ENCODE assay signal across 31 mouse cellular contexts in the genomic region with DNA sequence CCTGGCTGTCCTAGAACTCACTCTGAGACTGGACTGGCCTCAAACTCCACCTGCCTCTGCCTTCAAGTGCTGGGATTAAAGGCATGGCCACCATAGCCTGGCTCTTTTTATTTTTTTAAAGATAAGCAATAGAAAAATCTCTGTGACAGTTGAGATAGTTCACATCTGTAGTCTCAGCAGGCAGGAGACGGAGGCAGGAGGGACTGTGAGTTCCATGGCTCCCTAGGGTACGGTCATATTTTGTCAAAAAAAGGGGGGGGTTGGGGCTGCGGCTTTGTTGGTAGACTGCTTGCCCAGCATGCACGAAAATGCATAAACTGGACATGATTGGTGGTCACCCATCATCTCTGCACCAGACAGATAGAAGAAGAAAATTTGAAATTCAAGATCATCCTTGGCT. TPM values are rescaled to one million over a fixed set of nuclear protein-coding genes. Genes with fewer than 3 reads are reported as not detected.
DNase-seq lines count a peak whose midpoint lies in the region; ATAC-seq and TF ChIP-seq lines count a peak whose summit lies in the region.
"Had no signal": no experiment of that assay in that cellular context is flagged by ENCODE, and none has a peak within 500 bp of the region (broad histone marks: within the 10 kb centered on the region; RNA-seq: fewer than 3 reads in every experiment).

No protein-coding gene starts in this region.

- no peaks in the 10 kb centered on the region for H3K27me3 ChIP-seq in forebrain, embryonic 10.5 days (ENCODE audit: poor library complexity, severe bottlenecking)
- no peaks in the 10 kb centered on the region for H3K27me3 ChIP-seq in forebrain, embryonic 12.5 days
- no peaks in the 10 kb centered on the region for H3K27me3 ChIP-seq in heart, adult 2 months (ENCODE audit: control insufficient read depth, insufficient read depth, low read length)
- no peaks in the 10 kb centered on the region for H3K27me3 ChIP-seq in lung, embryonic 15.5 days
- H3K27me3 ChIP-seq: embryonic facial prominence, embryonic 13.5 days; forebrain, embryonic 15.5 days; Patski had no signal

- 87% methylated on average over 4 of the region's 4 CpGs for WGBS in forebrain, embryonic 10.5 days
- WGBS in forebrain, embryonic 12.5 days, result 78% methylated on average over 4 of the region's 4 CpGs
- WGBS in heart, adult 2 months, result 50% methylated on average over 4 of the region's 4 CpGs
- 76% methylated on average over 4 of the region's 4 CpGs for WGBS in lung, embryonic 15.5 days

- H3K27ac ChIP-seq in forebrain, embryonic 10.5 days, result peak overlapping the region; percentile 22; the same call in 1 of the 2 replicates
- no peak overlapping the region for H3K27ac ChIP-seq in forebrain, embryonic 12.5 days
- H3K27ac ChIP-seq in heart, adult 2 months, result peak overlapping the region; percentile 76
- 0 out of 2 replicates have a peak overlapping the region, but pooled peaks have one; percentile 3 for H3K27ac ChIP-seq in lung, embryonic 15.5 days
- H3K27ac ChIP-seq in brown adipose tissue, adult 24 weeks (replicated peaks; ENCODE audit: low read depth, low read length), result peak overlapping the region; percentile 35
- H3K27ac ChIP-seq: forebrain, embryonic 15.5 days; hindbrain, embryonic 14.5 days; hindbrain, postnatal 0 days had no signal

- no peak for DNase-seq in forebrain, embryonic 10.5 days (ENCODE audit: extremely low spot score, low spot score)
- DNase-seq in heart, adult 2 months, result no peak
- no peak for DNase-seq in heart, postnatal 36 days
- no peak for DNase-seq in lung, postnatal 36 days
- DNase-seq in left cerebral cortex, postnatal 4 days, result no peak
- DNase-seq: B cell, adult 2 months; cerebellum, adult 11 months had no signal

- intact Hi-C loops in heart, adult 2 months (cut with DNase I), result no loop called here
- intact Hi-C loops in heart, postnatal 36 days (cut with DNase I), result no loop called here
- intact Hi-C loops in left cerebral cortex, postnatal 4 days (cut with DNase I), result no loop called here

- no peak overlapping the region for H3K4me3 ChIP-seq in forebrain, embryonic 10.5 days
- no peak overlapping the region for H3K4me3 ChIP-seq in forebrain, embryonic 12.5 days (replicated peaks)
- H3K4me3 ChIP-seq in heart, adult 2 months, result no peak overlapping the region
- no peak overlapping the region for H3K4me3 ChIP-seq in lung, embryonic 15.5 days
- H3K4me3 ChIP-seq in brown adipose tissue, adult 24 weeks (ENCODE audit: insufficient read depth, low read depth, low read length), result no peak overlapping the region
- H3K4me3 ChIP-seq: embryonic facial prominence, embryonic 13.5 days; forebrain, embryonic 15.5 days had no signal

- H3K9ac ChIP-seq in forebrain, embryonic 12.5 days, result no peak overlapping the region
- H3K9ac ChIP-seq in heart, adult 2 months (ENCODE audit: low read depth, low read length), result no peak overlapping the region
- no peak overlapping the region for H3K9ac ChIP-seq in lung, embryonic 15.5 days
- H3K9ac ChIP-seq: forebrain, embryonic 15.5 days; hindbrain, embryonic 14.5 days had no signal

- H3K36me3 ChIP-seq in forebrain, embryonic 10.5 days (replicated peaks), result no peaks in the 10 kb centered on the region
- H3K36me3 ChIP-seq in forebrain, embryonic 12.5 days (replicated peaks), result no peaks in the 10 kb centered on the region
- H3K36me3 ChIP-seq in heart, adult 2 months (ENCODE audit: control insufficient read depth, insufficient read depth, low read length), result no peaks in the 10 kb centered on the region
- no peaks in the 10 kb centered on the region for H3K36me3 ChIP-seq in lung, embryonic 15.5 days
- H3K36me3 ChIP-seq: embryonic facial prominence, embryonic 13.5 days; forebrain, embryonic 15.5 days; G1E had no signal

- TF ChIP-seq EP300 in heart, adult 2 months (IDR thresholded peaks at IDR 0.05; ENCODE audit: insufficient read depth, low read depth, low read length), result no peak

- TF ChIP-seq CTCF in heart, adult 2 months (IDR thresholded peaks at IDR 0.05), result no peak

- peaks cover 46% of the 10 kb centered on the region for H3K4me1 ChIP-seq in forebrain, embryonic 10.5 days
- H3K4me1 ChIP-seq in forebrain, embryonic 12.5 days, result peaks cover 22% of the 10 kb centered on the region
- peaks cover 27% of the 10 kb centered on the region for H3K4me1 ChIP-seq in heart, adult 2 months (ENCODE audit: control insufficient read depth, insufficient read depth, low read length)
- H3K4me1 ChIP-seq in lung, embryonic 15.5 days, result peaks cover 28% of the 10 kb centered on the region
- peaks cover 30% of the 10 kb centered on the region for H3K4me1 ChIP-seq in brown adipose tissue, adult 24 weeks (ENCODE audit: control insufficient read depth, insufficient read depth, insufficient read length, low read length)

- TF ChIP-seq POLR2A in heart, adult 2 months (IDR thresholded peaks at IDR 0.05; ENCODE audit: insufficient read depth, low read depth, low read length), result no peak

- no peaks in the 10 kb centered on the region for H3K79me2 ChIP-seq in heart, adult 2 months (replicated peaks; ENCODE audit: control insufficient read depth, insufficient read depth, low read length)

- H3K9me3 ChIP-seq in forebrain, embryonic 10.5 days, result no peaks in the 10 kb centered on the region; the same call in 1 of the 2 replicates
- no peaks in the 10 kb centered on the region for H3K9me3 ChIP-seq in forebrain, embryonic 12.5 days
- H3K9me3 ChIP-seq in lung, embryonic 15.5 days, result no peaks in the 10 kb centered on the region
- H3K9me3 ChIP-seq: embryonic facial prominence, embryonic 13.5 days; forebrain, embryonic 15.5 days; G1E had no signal

- no peak overlapping the region for H3K4me2 ChIP-seq in forebrain, embryonic 12.5 days
- no peak overlapping the region for H3K4me2 ChIP-seq in lung, embryonic 15.5 days
- H3K4me2 ChIP-seq: embryonic facial prominence, embryonic 13.5 days; forebrain, embryonic 15.5 days; heart, embryonic 11.5 days; hindbrain, embryonic 14.5 days had no signal

- ATAC-seq in forebrain, embryonic 12.5 days (ENCODE audit: low FRiP score), result no peak
- no peak for ATAC-seq in lung, embryonic 15.5 days (ENCODE audit: borderline replicate concordance, extremely low read depth, low FRiP score, low TSS enrichment)
- ATAC-seq: forebrain, embryonic 15.5 days; hindbrain, postnatal 0 days; inflammation-experienced regulatory T-cells, adult 6 months; intestine, embryonic 16.5 days; Patski had no signal

RNA-seq across cellular contexts. Expression of a gene that starts 6.3 kb away (rescaled TPM):
- not detected in 2 replicates for polyA plus RNA-seq in forebrain, embryonic 10.5 days (2016; fragmentation: Nextera tagmentation; extraction: Ambion mirVana)
- not detected in 2 replicates for polyA plus RNA-seq in forebrain, embryonic 12.5 days (2016; fragmentation: Nextera tagmentation; extraction: Ambion mirVana)
- total RNA-seq in heart, adult 2 months (2021), result not detected
- not detected in 2 replicates for polyA plus RNA-seq in heart, adult 2 months (2012; rRNA removed)
- total RNA-seq in heart, postnatal 36 days (2021), result not detected
- polyA plus RNA-seq in lung, embryonic 15.5 days (2015; fragmentation: Nextera tagmentation; extraction: Ambion mirVana), result 0.28 TPM in 1 of 2 replicates, not detected in the other
- not detected in 2 replicates for polyA plus RNA-seq in brown adipose tissue, adult 24 weeks (2012; ENCODE audit: insufficient read depth, insufficient read length, missing spikeins)
- not detected for total RNA-seq in left cerebral cortex, postnatal 4 days (2021)
- total RNA-seq: adrenal gland, adult 18-20 months; adrenal gland, postnatal 10 days; adrenal gland, postnatal 36 days; CH12.LX; common myeloid progenitor, adult 5-6 weeks; G1E; gastrocnemius, postnatal 10 days; gastrocnemius, postnatal 36 days; heart, adult 18-20 months; heart, postnatal 10 days; hematopoietic stem cell, adult 5-6 weeks; hindbrain, postnatal 0 days had no signal
- polyA plus RNA-seq: embryonic facial prominence, embryonic 13.5 days; forebrain, embryonic 11.5 days; forebrain, embryonic 15.5 days; G1E; heart, embryonic 14.5 days; hindbrain, embryonic 14.5 days had no signal

RNA-seq across cellular contexts. Expression of a gene that starts 35.9 kb away (rescaled TPM):
- polyA plus RNA-seq in forebrain, embryonic 10.5 days (2016; fragmentation: Nextera tagmentation; extraction: Ambion mirVana), result 33.1 and 33.3 TPM in 2 replicates
- 30.9 and 32.8 TPM in 2 replicates for polyA plus RNA-seq in forebrain, embryonic 12.5 days (2016; fragmentation: Nextera tagmentation; extraction: Ambion mirVana)
- 10 to 100 TPM in 1 of 2 experiments, 1 to 10 TPM in 1; 7.4 to 11.5 TPM for total RNA-seq in heart, adult 2 months (2021)
- polyA plus RNA-seq in heart, adult 2 months (2012; rRNA removed), result 18.4 and 23.1 TPM in 2 replicates
- total RNA-seq in heart, postnatal 36 days (2021), result 1 to 10 TPM; 7.2 to 9.1 TPM
- polyA plus RNA-seq in lung, embryonic 15.5 days (2015; fragmentation: Nextera tagmentation; extraction: Ambion mirVana), result 22.5 and 27.8 TPM in 2 replicates
- 4.6 and 29.0 TPM in 2 replicates for polyA plus RNA-seq in brown adipose tissue, adult 24 weeks (2012; ENCODE audit: insufficient read depth, insufficient read length, missing spikeins)
- 10 to 100 TPM; 19.7 to 20.7 TPM for total RNA-seq in left cerebral cortex, postnatal 4 days (2021)
- total RNA-seq: CH12.LX had no signal
